Mouse (Mus musculus): Measurements from ENCODE around the gene Tmem167. TPM values are rescaled to one million over a fixed set of nuclear protein-coding genes. Genes with fewer than 3 reads are reported as not detected.

Tmem167 gene
- polyA plus RNA-seq, 1 experiment from 2014 or later, result 55.7 TPM

GRCm38 (mm10) chr13:90143245-90143644 is 54.3 kb downstream of the Tmem167 start:
- no peak overlapping the region for H3K4me2 ChIP-seq (replicated peaks)
- 31% methylated on average over 4 of the region's 4 CpGs for WGBS
- no peak overlapping the region for H3K9ac ChIP-seq
- no peaks in the 10 kb centered on the region for H3K27me3 ChIP-seq (replicated peaks)
- H3K36me3 ChIP-seq, result no peaks in the 10 kb centered on the region
- H3K9me3 ChIP-seq, result no peaks in the 10 kb centered on the region
- H3K4me3 ChIP-seq (replicated peaks), result no peak overlapping the region
- no peak overlapping the region for H3K27ac ChIP-seq
- no peak for ATAC-seq
- H3K4me1 ChIP-seq (replicated peaks), result no peaks in the 10 kb centered on the region

- no peaks in the 10 kb centered on the region for H3K36me3 ChIP-seq
- ATAC-seq, result no peak
- no peak overlapping the region for H3K9ac ChIP-seq
These were observed 63.0 kb downstream of the Tmem167 start for GRCm38 (mm10) chr13:90151881-90152280.

GRCm38 (mm10) chr13:90152536-90153273 is 63.8 kb downstream of the Tmem167 start:
- H3K9ac ChIP-seq, result no peak overlapping the region
- 54% methylated on average over 7 of the region's 7 CpGs for WGBS
- H3K27me3 ChIP-seq (replicated peaks), result no peaks in the 10 kb centered on the region
- no peak overlapping the region for H3K27ac ChIP-seq
- no peaks in the 10 kb centered on the region for H3K4me1 ChIP-seq (replicated peaks)
- no peak overlapping the region for H3K4me3 ChIP-seq (replicated peaks)
- no peaks in the 10 kb centered on the region for H3K9me3 ChIP-seq
- no peaks in the 10 kb centered on the region for H3K36me3 ChIP-seq
- ATAC-seq, result 0 out of 2 replicates have a peak, but pooled peaks have one; percentile 39
- H3K4me2 ChIP-seq (replicated peaks), result no peak overlapping the region

More at GRCm38 (mm10) chr13:90151881-90152280, 63.0 kb downstream of the Tmem167 start:
- Histone ChIP-seq H3K4me2 (replicated peaks) (no peak overlapping the region), H3K4me3 (replicated peaks) (no peak overlapping the region), H3K27ac (no peak overlapping the region), H3K4me1 (replicated peaks) (no peaks in the 10 kb centered on the region), H3K9me3 (no peaks in the 10 kb centered on the region), H3K27me3 (replicated peaks) (no peaks in the 10 kb centered on the region)

DNA sequence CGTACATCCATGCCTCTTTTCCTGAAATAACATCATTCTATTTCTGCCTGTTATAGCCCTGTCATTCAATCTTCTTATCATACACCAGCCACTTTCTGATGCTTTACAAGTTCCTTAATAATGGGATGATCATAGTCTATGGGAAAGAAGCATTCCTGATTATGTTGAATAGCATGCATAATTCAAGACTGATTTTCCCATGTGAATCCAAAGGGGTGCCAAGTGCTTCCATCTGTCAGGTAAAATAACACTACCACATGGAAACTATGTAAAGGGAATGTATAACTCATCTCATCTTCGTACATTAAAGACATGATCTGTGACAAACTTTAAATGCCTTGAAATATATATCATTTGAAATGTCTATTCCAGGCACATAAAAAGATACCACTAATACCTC is 75.2 kb downstream of the Tmem167 start:
- H3K9ac ChIP-seq, result no peak overlapping the region
- WGBS, result 89% methylated on average over 2 of the region's 2 CpGs
- H3K36me3 ChIP-seq, result no peaks in the 10 kb centered on the region
- no peak overlapping the region for H3K27ac ChIP-seq
- H3K9me3 ChIP-seq, result no peaks in the 10 kb centered on the region
- H3K4me2 ChIP-seq (replicated peaks), result no peak overlapping the region
- no peak for ATAC-seq
- no peaks in the 10 kb centered on the region for H3K4me1 ChIP-seq (replicated peaks)
- no peak overlapping the region for H3K4me3 ChIP-seq (replicated peaks)
- no peaks in the 10 kb centered on the region for H3K27me3 ChIP-seq (replicated peaks)

DNA sequence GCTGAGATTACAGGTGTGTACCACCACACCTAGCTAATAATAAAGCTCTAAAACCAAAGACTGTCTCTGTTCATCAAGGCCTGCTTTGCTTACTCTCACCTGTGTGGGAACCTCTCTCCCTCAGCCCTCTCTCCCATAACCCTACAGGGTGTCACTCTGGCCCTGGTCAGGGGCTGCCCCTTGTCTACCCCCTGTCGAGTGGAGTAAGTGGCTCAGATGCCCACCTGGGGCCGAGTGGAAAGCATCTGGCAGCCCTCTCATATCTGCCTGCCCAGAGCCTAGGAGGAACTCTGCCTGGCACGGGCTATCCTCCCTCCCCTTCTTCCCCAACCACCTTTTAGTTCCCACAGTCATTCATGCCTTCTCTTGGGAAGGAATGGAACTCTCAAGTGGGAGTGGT is 78.1 kb downstream of the Tmem167 start:
- Histone ChIP-seq H3K4me1 (replicated peaks) (no peaks in the 10 kb centered on the region), H3K4me2 (replicated peaks) (no peak overlapping the region), H3K4me3 (replicated peaks) (no peak overlapping the region), H3K27ac (no peak overlapping the region), H3K9me3 (no peaks in the 10 kb centered on the region), H3K27me3 (replicated peaks) (no peaks in the 10 kb centered on the region), H3K36me3 (no peaks in the 10 kb centered on the region), H3K9ac (no peak overlapping the region)
- 54% methylated on average over 3 of the region's 3 CpGs for WGBS
- ATAC-seq, result no peak

GRCm38 (mm10) chr13:90170100-90170781 is 81.3 kb downstream of the Tmem167 start:
- Histone ChIP-seq H3K4me2 (replicated peaks) (no peak overlapping the region), H3K27ac (no peak overlapping the region), H3K36me3 (no peaks in the 10 kb centered on the region), H3K9ac (no peak overlapping the region), H3K4me1 (replicated peaks) (no peaks in the 10 kb centered on the region), H3K4me3 (replicated peaks) (no peak overlapping the region), H3K27me3 (replicated peaks) (no peaks in the 10 kb centered on the region), H3K9me3 (no peaks in the 10 kb centered on the region)
- ATAC-seq, result no peak
- WGBS, result 63% methylated on average over 4 of the region's 4 CpGs

DNA sequence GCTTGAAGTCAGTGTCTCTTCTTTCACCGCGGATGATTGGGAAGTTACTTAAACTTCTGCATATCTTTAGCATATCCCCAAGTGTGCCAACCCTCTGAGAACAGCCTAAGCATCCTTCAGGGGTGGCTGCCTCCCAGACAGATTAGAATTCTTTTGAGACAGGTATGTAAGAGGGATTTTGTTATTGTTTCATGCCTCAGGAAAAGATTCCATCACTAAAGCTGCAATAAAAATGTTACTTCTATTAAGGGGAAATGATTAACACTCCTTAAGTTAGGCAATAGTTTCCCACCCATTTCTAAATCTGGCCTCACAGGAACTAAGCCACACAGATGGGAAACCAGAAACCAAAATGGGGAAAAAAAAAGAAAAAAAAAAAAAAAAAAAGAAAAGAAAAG is 81.9 kb downstream of the Tmem167 start:
- no peak overlapping the region for H3K4me3 ChIP-seq (replicated peaks)
- H3K27me3 ChIP-seq (replicated peaks), result no peaks in the 10 kb centered on the region
- no peaks in the 10 kb centered on the region for H3K4me1 ChIP-seq (replicated peaks)
- no peak for ATAC-seq
- no peaks in the 10 kb centered on the region for H3K9me3 ChIP-seq
- 21% methylated on average over 2 of the region's 2 CpGs for WGBS
- H3K9ac ChIP-seq, result no peak overlapping the region
- no peaks in the 10 kb centered on the region for H3K36me3 ChIP-seq
- H3K27ac ChIP-seq, result no peak overlapping the region
- no peak overlapping the region for H3K4me2 ChIP-seq (replicated peaks)

DNA sequence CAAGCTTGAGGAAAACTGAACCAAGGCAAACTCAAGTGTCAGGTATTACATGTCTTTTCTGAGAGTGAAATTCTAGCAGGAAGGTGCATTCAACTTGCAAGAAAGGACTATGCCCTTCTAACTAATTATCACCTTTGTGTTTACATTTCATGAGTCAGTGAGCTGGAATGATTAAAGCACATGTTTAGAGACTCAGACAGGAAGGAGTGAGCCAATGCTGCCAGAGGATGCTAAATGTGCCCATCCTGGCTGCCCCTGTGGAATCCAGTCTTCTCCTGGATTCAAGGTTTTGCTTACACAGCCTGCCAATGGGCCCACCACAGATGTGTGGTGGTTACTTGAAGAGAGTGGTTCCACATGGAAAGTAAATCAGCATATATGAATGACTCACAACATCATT is 82.5 kb downstream of the Tmem167 start:
- no peak overlapping the region for H3K9ac ChIP-seq
- no peaks in the 10 kb centered on the region for H3K4me1 ChIP-seq (replicated peaks)
- H3K27me3 ChIP-seq (replicated peaks), result no peaks in the 10 kb centered on the region
- no peak for ATAC-seq
- no peak overlapping the region for H3K4me2 ChIP-seq (replicated peaks)
- no peaks in the 10 kb centered on the region for H3K9me3 ChIP-seq
- H3K4me3 ChIP-seq (replicated peaks), result no peak overlapping the region
- H3K27ac ChIP-seq, result no peak overlapping the region
- H3K36me3 ChIP-seq, result no peaks in the 10 kb centered on the region

DNA sequence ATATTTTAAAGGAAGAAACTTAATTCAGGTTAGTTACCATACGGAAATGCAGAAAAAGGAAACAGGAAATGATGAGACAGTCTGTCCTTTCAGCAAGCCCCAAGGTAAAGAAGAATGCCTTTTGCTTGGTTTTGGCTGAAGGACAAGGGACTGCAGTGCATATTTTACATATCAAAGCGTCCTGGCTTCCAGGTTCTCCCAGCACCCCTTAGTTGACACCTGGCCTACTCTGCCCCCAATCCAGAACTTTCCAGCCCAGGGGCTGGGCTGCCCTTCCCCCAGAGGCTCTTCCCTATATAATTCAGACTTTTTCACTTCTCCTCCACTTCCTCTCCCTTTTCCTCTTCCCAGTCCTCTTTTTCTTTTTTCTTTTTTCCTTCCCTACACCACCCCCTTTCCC is 86.7 kb downstream of the Tmem167 start:
- 66% methylated on average over 2 of the region's 2 CpGs for WGBS

GRCm38 (mm10) chr13:90182262-90182661 is 93.3 kb downstream of the Tmem167 start:
- Histone ChIP-seq H3K4me1 (replicated peaks) (no peaks in the 10 kb centered on the region), H3K4me2 (replicated peaks) (no peak overlapping the region), H3K9me3 (no peaks in the 10 kb centered on the region), H3K27me3 (replicated peaks) (no peaks in the 10 kb centered on the region), H3K36me3 (no peaks in the 10 kb centered on the region), H3K9ac (no peak overlapping the region), H3K27ac (no peak overlapping the region), H3K4me3 (replicated peaks) (no peak overlapping the region)
- ATAC-seq, result no peak

More for the DNA sequence above, 86.7 kb downstream of the Tmem167 start:
- Histone ChIP-seq H3K4me1 (replicated peaks) (no peaks in the 10 kb centered on the region), H3K9me3 (no peaks in the 10 kb centered on the region), H3K9ac (no peak overlapping the region), H3K4me2 (replicated peaks) (no peak overlapping the region), H3K27me3 (replicated peaks) (no peaks in the 10 kb centered on the region), H3K4me3 (replicated peaks) (no peak overlapping the region), H3K27ac (no peak overlapping the region), H3K36me3 (no peaks in the 10 kb centered on the region)
- no peak for ATAC-seq

DNA sequence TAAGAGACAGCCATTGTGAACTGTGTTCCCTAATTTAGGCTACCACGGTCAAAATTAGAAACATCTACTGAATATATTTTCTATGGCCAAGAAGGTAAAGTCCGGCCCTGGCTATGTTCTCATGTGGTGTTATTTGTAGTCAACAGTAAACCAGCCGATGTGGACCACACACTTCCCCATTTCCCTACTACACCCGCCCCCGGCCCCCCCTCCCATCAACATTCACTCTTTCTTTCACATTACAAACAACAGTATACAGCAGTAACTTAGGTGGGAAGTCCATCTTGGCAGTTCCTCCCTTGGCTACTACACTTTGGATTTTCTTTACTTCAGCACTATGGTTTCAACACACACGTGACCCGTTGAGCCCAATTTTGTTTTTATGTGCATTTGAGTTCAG is 94.6 kb downstream of the Tmem167 start:
- no peak overlapping the region for H3K4me2 ChIP-seq (replicated peaks)
- no peaks in the 10 kb centered on the region for H3K9me3 ChIP-seq
- no peaks in the 10 kb centered on the region for H3K27me3 ChIP-seq (replicated peaks)
- H3K27ac ChIP-seq, result no peak overlapping the region
- ATAC-seq, result no peak
- H3K36me3 ChIP-seq, result no peaks in the 10 kb centered on the region
- H3K4me3 ChIP-seq (replicated peaks), result no peak overlapping the region
- H3K9ac ChIP-seq, result no peak overlapping the region
- H3K4me1 ChIP-seq (replicated peaks), result no peaks in the 10 kb centered on the region
- WGBS, result 89% methylated on average over 7 of the region's 7 CpGs

- no peak overlapping the region for H3K4me3 ChIP-seq (replicated peaks)
- no peak overlapping the region for H3K4me2 ChIP-seq (replicated peaks)
- H3K9me3 ChIP-seq, result no peaks in the 10 kb centered on the region
- H3K36me3 ChIP-seq, result no peaks in the 10 kb centered on the region
- no peaks in the 10 kb centered on the region for H3K4me1 ChIP-seq (replicated peaks)
- WGBS, result 91% methylated on average over 2 of the region's 2 CpGs
- no peak overlapping the region for H3K27ac ChIP-seq
- no peak for ATAC-seq
- no peaks in the 10 kb centered on the region for H3K27me3 ChIP-seq (replicated peaks)
- no peak overlapping the region for H3K9ac ChIP-seq
These were observed 97.8 kb downstream of the Tmem167 start for GRCm38 (mm10) chr13:90186694-90187093.

- Histone ChIP-seq H3K27ac (no peak overlapping the region), H3K4me1 (replicated peaks) (no peaks in the 10 kb centered on the region), H3K4me3 (replicated peaks) (no peak overlapping the region), H3K4me2 (replicated peaks) (no peak overlapping the region), H3K36me3 (no peaks in the 10 kb centered on the region), H3K27me3 (replicated peaks) (no peaks in the 10 kb centered on the region), H3K9me3 (no peaks in the 10 kb centered on the region), H3K9ac (no peak overlapping the region)
- WGBS, result 38% methylated on average over 1 of the region's 1 CpGs
- ATAC-seq, result no peak
These were observed 99.1 kb downstream of the Tmem167 start for GRCm38 (mm10) chr13:90188021-90188420.

All from intestine, embryonic 15.5 days (tissue).